Mouse (Mus musculus) liver, postnatal 0 days (tissue): Measurements from ENCODE around the gene Pramef25. TPM values are rescaled to one million over a fixed set of nuclear protein-coding genes. Genes with fewer than 3 reads are reported as not detected.
"Not testable (repeated sequence)": the region's sequence is repeated elsewhere in the genome, so short reads cannot be mapped to it uniquely, and the experiment has no call there.

Experiments
- ATAC-seq: fragments of 200-750 bp; cut with Nextera tagmentation; 2 replicates; pipeline ENCODE4 v1.8.0; 2017; ENCODE audit warnings: mild to moderate bottlenecking, moderate library complexity
- DNase-seq: peaks from one replicate; pipeline ENCODE4 v3.0.0-alpha.2; 2016
- H3K27ac ChIP-seq: fragments of 300-500 bp; sonication (generic); 2 replicates; pipeline ENCODE4 v1.5.1; 2014; ENCODE audit warnings: antibody characterized with exemption, moderate library complexity, mild to moderate bottlenecking, low read depth
- H3K27me3 ChIP-seq: fragments of 300-500 bp; sonication (generic); 2 replicates; pipeline ENCODE4 v1.6.1; 2014; ENCODE audit warnings: low read length, control low read depth, mixed read lengths; ENCODE audit not compliant: insufficient read depth
- H3K36me3 ChIP-seq: fragments of 300-500 bp; sonication (generic); replicated peaks from 2 replicates; pipeline ENCODE4 v1.6.1; 2014; ENCODE audit warnings: mild to moderate bottlenecking, control low read depth, low read length, moderate library complexity, mixed read lengths; ENCODE audit not compliant: insufficient read depth
- H3K4me1 ChIP-seq: fragments of 300-500 bp; sonication (generic); 2 replicates; pipeline ENCODE4 v1.6.1; 2014; ENCODE audit warnings: antibody characterized with exemption, mild to moderate bottlenecking, control low read depth; ENCODE audit not compliant: insufficient read depth
- H3K4me2 ChIP-seq: fragments of 300-500 bp; sonication (generic); 2 replicates; pipeline ENCODE4 v1.6.1; 2014; ENCODE audit warnings: low read depth, mild to moderate bottlenecking, low read length, moderate library complexity, mixed read lengths
- H3K4me3 ChIP-seq: fragments of 300-500 bp; sonication (generic); 2 replicates; pipeline ENCODE4 v1.5.1; 2014; ENCODE audit warnings: low read depth, low read length
- H3K9ac ChIP-seq: fragments of 300-500 bp; sonication (generic); replicated peaks from 2 replicates; pipeline ENCODE4 v1.6.1; 2014; ENCODE audit warnings: mild to moderate bottlenecking, moderate library complexity
- H3K9me3 ChIP-seq: fragments of 300-500 bp; sonication (generic); 2 replicates; pipeline ENCODE4 v1.6.1; 2016; ENCODE audit warnings: mild to moderate bottlenecking, control low read depth, low read length, mixed read lengths
- WGBS: fragments of 180-500 bp; shearing (Covaris S2); extraction: QIAGEN DNeasy Blood & Tissue Kit; methylation state at CpG from one replicate; pipeline ENCODE4 v1.1.7; 2014; ENCODE audit not compliant: insufficient replicate concordance; 5-methylcytosine and 5-hydroxymethylcytosine counted together
- polyA plus RNA-seq: library from polyadenylated mRNA; unstranded; fragments of >200 nt; fragmentation: Nextera tagmentation; extraction: Ambion mirVana; gene quantifications from 2 replicates; pipeline ENCODE4 v1.2.1, GENCODE M21; 2015

Pramef25 gene
- not detected in 2 replicates for polyA plus RNA-seq

GRCm38 (mm10) chr4:143950916-143951315 is at the start of gene Pramef25:
TSS of gene Pramef25 (minus strand) at chr4:143951016.
- H3K27me3 ChIP-seq, H3K27ac ChIP-seq, H3K4me3 ChIP-seq, H3K4me2 ChIP-seq, H3K9ac ChIP-seq, DNase-seq, H3K9me3 ChIP-seq, H3K4me1 ChIP-seq, ATAC-seq, H3K36me3 ChIP-seq: not testable (repeated sequence)
- WGBS, result 76% methylated on average over 1 of the region's 1 CpGs

- not testable (repeated sequence) for H3K9ac ChIP-seq, ATAC-seq, H3K9me3 ChIP-seq, H3K4me2 ChIP-seq, DNase-seq, H3K27me3 ChIP-seq, H3K4me3 ChIP-seq, H3K27ac ChIP-seq, H3K36me3 ChIP-seq, H3K4me1 ChIP-seq
- 41% methylated on average over 3 of the region's 3 CpGs for WGBS
Measured at GRCm38 (mm10) chr4:143994269-143994668, 43.5 kb upstream of the Pramef25 start, which contains the start of gene Pramef17. TSS of gene Pramef17 (minus strand) at chr4:143994369.

GRCm38 (mm10) chr4:143988126-143988525 is 37.3 kb upstream of the Pramef25 start:
- H3K4me1 ChIP-seq, H3K36me3 ChIP-seq, H3K9ac ChIP-seq, H3K27me3 ChIP-seq, H3K4me2 ChIP-seq, H3K27ac ChIP-seq, ATAC-seq, DNase-seq, H3K9me3 ChIP-seq, H3K4me3 ChIP-seq: not testable (repeated sequence)
- WGBS, result 94% methylated on average over 12 of the region's 17 CpGs

GRCm38 (mm10) chr4:143987475-143987941 is 36.7 kb upstream of the Pramef25 start:
- ATAC-seq, H3K4me2 ChIP-seq, H3K4me1 ChIP-seq, H3K9me3 ChIP-seq, H3K27me3 ChIP-seq, H3K4me3 ChIP-seq, H3K9ac ChIP-seq, H3K36me3 ChIP-seq, H3K27ac ChIP-seq, DNase-seq: not testable (repeated sequence)
- WGBS, result 89% methylated on average over 9 of the region's 17 CpGs

GRCm38 (mm10) chr4:143985733-143986132 is 34.9 kb upstream of the Pramef25 start:
- not testable (repeated sequence) for DNase-seq, H3K27ac ChIP-seq, H3K9ac ChIP-seq, H3K9me3 ChIP-seq, H3K4me3 ChIP-seq, ATAC-seq, H3K4me2 ChIP-seq, H3K4me1 ChIP-seq, H3K27me3 ChIP-seq, H3K36me3 ChIP-seq
- WGBS, result 85% methylated on average over 2 of the region's 9 CpGs

- not testable (repeated sequence) for H3K27ac ChIP-seq, H3K4me2 ChIP-seq, H3K4me3 ChIP-seq, ATAC-seq, H3K9me3 ChIP-seq, H3K9ac ChIP-seq, H3K27me3 ChIP-seq, DNase-seq, H3K36me3 ChIP-seq, H3K4me1 ChIP-seq
- WGBS, result no CpG with 5 or more reads among the region's 7 CpGs
Measured at GRCm38 (mm10) chr4:143985165-143985564, 34.3 kb upstream of the Pramef25 start.

GRCm38 (mm10) chr4:143983446-143983845 is 32.6 kb upstream of the Pramef25 start:
- WGBS, result no CpG with 5 or more reads among the region's 1 CpGs

GRCm38 (mm10) chr4:143966850-143967249 is 16.0 kb upstream of the Pramef25 start, which contains the start of gene Gm13101:
TSS of gene Gm13101 (minus strand) at chr4:143966950.
- H3K9ac ChIP-seq, H3K27me3 ChIP-seq, H3K9me3 ChIP-seq, H3K4me1 ChIP-seq, H3K4me3 ChIP-seq, DNase-seq, H3K36me3 ChIP-seq, H3K4me2 ChIP-seq, ATAC-seq, H3K27ac ChIP-seq: not testable (repeated sequence)
- WGBS, result 47% methylated on average over 1 of the region's 2 CpGs

More at GRCm38 (mm10) chr4:143983446-143983845, 32.6 kb upstream of the Pramef25 start:
- H3K9ac ChIP-seq, ATAC-seq, H3K9me3 ChIP-seq, H3K27me3 ChIP-seq, H3K4me1 ChIP-seq, H3K27ac ChIP-seq, H3K4me3 ChIP-seq, H3K36me3 ChIP-seq, DNase-seq, H3K4me2 ChIP-seq: not testable (repeated sequence)

- H3K4me2 ChIP-seq, DNase-seq, H3K4me3 ChIP-seq, H3K36me3 ChIP-seq, H3K9me3 ChIP-seq, ATAC-seq, H3K4me1 ChIP-seq, H3K9ac ChIP-seq, H3K27ac ChIP-seq, H3K27me3 ChIP-seq: not testable (repeated sequence)
- 70% methylated on average over 1 of the region's 1 CpGs for WGBS
Measured at GRCm38 (mm10) chr4:143900280-143900679, 50.5 kb downstream of the Pramef25 start, which contains the start of gene Pramef6. TSS of gene Pramef6 (minus strand) at chr4:143900380.
